Mouse (Mus musculus): ENCODE measurements at regions not wholly inside any gene's neighbourhood (a gene's known extent, or its start where the extent isn't known, plus 50 kb on each side); places are given as distances from the start of the nearest gene placed in this dataset.
"Not testable (repeated sequence)": the region's sequence is repeated elsewhere in the genome, so short reads cannot be mapped to it uniquely, and the experiment has no call there.

DNA sequence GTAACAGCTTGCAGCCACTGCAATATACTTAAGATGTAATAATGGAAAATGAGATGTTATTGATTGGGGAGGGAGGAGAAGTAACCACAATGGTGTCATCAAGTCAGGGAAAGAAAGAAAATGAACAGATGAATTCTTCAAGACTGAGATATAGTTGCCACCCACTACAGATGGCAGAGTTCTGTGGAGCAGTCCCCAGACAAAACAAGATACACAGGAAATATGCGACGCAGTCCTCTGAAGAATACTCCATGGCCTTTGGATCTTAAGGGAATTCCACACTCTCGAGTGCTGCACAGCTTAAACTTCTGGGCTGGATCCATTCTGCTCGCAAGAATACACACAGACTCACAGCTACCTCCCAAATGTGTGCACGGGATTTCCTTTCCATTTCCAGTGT lies 113.4 kb downstream of the Sox4 start:
- DNase-seq (ENCODE audit: low spot score in 2 of 2) = no peak

DNA sequence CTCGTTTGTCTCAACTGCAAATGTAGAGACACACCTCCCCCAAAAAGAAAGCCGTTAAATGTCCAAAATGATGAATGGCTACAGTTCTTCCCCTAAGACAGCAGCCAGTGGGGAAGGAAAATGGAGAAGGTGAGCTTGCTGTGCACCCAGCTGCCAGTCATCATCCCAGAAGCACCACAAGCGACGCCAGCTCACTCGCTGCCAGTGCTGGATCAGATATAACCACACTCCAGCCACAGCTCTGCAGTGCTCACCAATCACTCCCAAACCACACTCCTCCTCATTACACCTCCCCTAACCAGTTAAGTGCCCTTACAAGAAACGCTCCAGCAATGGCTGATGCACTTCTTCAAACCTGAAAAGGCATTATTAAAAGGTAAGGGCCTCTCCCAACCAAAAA lies 114.4 kb downstream of the Sox4 start:
- DNase-seq (ENCODE audit: low spot score in 2 of 2) = no peak

DNA sequence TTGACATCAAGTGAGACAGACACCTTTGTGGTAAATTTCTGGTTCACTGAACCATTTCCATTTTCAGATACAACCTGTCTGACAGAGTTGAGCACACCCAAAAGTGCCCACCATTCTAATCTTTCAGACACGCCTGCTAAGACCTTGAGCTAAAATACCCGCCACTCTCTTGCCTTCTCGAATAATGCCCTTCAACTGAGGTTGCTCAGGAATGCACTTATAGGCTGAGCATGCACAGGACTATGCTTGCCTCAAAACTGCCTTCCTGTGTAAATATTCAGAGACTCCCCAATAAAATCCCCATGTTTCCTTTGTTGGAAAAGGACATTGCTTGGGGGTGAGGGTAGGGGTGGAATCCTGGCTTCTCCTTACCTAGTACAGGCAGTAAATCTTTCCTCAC lies 115.3 kb downstream of the Sox4 start:
- DNase-seq (ENCODE audit: low spot score in 2 of 2) = no peak

DNA sequence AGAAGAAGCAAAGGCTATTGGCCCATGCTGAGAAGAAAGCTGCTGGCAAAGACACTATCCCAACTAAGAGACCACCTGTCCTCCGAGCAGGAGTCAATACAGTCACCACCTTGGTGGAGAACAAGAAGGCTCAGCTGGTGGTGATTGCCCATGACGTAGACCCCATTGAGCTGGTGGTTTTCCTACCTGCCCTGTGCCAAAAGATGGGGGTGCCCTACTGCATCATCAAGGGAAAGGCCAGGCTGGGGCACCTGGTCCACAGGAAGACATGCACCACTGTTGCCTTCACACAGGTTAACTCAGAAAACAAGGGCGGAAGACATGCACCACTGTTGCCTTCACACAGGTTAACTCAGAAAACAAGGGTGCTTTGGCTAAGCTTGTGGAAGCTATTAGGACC lies 116.3 kb downstream of the Sox4 start:
- not testable (repeated sequence) for DNase-seq (ENCODE audit: low spot score in 2 of 2)

DNA sequence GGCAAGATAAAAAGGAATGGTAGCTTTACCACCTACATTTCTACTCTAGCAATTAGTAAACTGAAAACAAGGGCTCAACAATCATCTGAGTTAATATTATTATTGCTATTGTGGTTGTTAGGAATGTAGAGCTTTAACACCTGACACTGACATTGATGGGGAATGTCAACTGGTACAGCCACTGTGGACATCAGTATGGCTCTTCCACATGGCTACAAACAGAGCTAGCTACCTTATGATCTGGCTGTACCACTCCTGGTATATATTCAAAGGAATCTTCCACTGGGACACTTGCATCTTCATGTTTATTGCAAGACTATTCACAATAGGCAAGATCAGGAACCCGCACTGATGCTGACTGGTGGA lies 119.8 kb downstream of the Sox4 start:
- DNase-seq (ENCODE audit: low spot score in 2 of 2) = no peak

DNA sequence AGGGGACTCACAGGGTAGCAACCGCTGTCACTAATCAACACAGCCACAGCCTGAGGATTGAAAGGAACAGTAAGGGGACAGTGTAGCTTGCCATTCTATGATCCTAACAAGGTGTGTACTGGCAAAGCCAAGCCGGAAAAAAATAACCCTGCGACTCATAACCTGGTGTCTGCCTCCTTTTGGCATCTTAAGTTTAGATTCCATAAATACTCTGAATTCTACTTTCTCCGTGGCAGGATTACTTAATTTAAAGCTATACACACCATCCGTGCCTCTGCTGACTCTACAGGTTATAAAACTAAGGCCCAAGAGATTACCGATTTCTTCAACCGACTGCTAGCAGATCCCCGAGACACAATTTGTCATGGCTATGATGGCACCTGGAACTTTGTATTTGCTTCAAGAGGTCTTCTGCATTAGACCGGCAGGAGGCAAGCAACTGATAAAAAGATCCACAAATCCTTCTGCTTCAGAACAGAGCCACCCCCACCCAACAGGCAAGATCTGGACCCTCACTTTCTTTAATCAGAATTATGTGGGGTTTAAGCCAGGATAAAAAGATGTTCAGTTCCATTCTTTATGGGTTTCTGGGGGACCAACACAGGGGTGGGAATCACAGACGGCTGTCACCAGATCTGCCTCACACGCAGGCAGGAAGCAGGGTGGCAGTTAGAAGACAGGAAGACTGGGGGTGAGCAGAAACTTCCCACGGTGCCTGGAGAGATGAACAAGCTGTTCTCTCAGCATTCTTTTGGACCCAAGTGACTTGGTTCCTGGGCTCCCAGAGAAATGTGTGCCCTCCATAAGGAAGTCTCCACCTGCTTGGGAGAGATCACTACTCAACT lies 120.4 kb downstream of the Sox4 start:
- DNase-seq (ENCODE audit: low spot score in 2 of 2) = no peak

DNA sequence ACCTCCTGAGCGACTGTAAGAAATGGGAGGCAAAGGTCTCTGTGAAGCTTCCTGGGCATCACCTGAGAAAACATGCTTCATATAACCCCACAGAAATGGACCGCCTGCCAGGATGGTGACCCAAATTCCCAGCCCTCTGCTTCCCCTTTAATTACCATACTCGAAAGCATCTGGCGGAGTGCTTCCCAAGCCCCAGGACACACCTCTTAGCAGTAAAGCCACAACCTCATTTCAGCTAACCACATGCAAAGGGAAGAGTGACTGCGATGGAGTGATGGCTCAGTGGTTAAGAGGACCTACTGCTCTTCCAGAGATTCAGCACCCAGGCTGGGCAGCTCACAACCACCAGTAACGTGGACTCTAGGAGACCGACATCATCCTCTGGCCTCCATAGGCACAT lies 127.2 kb downstream of the Sox4 start:
- DNase-seq (ENCODE audit: low spot score in 2 of 2) = no peak

DNA sequence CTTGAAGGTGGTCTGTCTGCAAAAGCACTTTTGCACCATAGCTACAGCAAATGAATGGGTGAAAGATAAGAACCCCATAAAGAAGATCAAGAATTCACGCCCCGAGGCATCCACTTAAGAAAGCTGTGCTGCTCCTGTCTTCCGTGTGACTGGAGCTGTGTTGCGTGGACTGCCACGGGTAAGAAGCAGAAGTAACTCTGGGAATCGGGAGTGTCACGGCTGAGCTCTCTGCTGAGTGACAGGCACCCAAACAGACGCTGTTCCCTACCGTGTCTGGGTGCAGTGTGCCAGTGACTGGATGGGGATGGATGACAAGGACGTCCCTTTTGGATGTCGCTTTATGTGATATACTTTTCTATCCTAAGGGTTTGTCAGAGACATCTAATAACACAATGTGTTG lies 129.5 kb downstream of the Sox4 start:
- no peak for DNase-seq (ENCODE audit: low spot score in 2 of 2)

DNA sequence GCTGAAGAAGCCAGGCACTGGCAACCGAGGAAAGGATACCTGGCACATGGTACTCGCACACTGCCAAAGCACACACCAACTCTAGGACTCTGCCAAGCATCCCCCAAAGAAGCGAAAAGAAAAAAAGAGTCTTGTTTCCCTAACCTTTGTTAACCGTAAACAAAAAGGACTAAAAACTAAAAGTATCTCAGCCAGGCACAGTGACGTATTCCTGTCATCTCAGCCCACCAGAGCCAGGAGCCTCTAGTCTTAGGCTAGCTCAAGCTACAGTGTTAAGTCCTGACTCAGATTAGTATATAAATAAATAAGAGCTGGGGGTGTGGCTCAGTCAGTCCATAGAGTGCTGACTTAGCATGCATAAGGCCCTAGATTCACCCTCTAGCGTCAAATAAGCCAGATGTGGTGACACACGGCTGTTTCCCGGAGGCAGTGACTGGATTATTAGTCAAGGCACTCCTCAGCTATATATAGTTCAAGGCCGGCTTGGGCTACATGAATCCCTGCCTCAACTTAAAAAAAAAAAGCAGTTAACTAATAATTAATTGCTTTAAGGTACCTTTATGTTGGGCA lies 130.1 kb downstream of the Sox4 start:
- peak in 1 of 2 experiments; percentile 51 for DNase-seq (ENCODE audit: low spot score in 2 of 2)

DNA sequence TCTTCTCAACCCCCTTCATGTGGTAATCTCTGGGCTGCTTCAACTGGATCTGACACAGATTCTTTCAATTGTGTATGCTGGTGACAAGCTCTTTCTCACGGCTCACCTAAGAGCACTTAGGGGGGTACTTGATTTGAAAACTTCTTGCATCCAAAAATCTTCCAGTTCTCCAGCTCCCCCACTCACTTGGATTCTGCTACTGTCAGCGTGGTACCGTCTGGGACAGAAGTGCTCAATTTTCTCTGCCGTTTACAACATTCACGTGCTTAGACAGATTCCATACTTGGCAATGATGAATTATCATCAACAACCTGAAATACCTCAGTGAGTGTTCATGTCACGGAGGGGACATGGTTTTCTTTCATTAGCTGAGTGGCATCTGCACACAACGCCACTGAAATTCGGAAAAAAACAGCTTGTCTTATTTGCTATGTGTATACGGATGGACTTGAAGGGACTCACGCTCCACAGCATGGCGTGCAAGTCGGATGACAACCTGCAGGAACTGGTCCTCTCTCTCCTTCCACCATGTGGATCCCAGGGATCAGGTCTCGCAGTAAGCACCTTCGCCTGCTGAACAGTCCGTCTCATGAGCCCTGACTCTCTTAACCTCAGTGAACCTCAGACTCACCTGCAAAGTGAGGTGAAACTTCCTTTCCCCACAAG lies 132.5 kb downstream of the Sox4 start:
- peak in 1 of 2 experiments; percentile 5 for DNase-seq (ENCODE audit: low spot score in 2 of 2)

DNA sequence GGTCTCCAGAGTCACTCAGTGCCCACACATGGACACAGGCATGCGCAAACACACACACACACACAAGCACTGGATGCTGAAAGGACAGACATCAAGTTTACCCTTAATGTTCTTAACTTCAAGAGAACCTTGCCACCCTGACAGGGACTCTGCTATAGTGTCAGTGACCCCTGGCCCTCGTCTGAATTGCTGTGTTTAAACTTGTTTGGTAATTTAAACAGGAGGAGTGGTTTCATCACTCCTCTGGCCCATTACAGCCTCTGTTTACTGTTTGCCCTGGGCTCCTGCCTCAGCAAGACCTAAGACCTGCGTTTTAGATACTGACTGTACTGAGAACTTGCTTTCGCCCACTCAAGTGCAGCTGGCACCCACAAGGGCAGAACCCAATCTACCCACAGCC lies 139.4 kb downstream of the Sox4 start:
- DNase-seq (ENCODE audit: low spot score in 2 of 2) = no peak

DNA sequence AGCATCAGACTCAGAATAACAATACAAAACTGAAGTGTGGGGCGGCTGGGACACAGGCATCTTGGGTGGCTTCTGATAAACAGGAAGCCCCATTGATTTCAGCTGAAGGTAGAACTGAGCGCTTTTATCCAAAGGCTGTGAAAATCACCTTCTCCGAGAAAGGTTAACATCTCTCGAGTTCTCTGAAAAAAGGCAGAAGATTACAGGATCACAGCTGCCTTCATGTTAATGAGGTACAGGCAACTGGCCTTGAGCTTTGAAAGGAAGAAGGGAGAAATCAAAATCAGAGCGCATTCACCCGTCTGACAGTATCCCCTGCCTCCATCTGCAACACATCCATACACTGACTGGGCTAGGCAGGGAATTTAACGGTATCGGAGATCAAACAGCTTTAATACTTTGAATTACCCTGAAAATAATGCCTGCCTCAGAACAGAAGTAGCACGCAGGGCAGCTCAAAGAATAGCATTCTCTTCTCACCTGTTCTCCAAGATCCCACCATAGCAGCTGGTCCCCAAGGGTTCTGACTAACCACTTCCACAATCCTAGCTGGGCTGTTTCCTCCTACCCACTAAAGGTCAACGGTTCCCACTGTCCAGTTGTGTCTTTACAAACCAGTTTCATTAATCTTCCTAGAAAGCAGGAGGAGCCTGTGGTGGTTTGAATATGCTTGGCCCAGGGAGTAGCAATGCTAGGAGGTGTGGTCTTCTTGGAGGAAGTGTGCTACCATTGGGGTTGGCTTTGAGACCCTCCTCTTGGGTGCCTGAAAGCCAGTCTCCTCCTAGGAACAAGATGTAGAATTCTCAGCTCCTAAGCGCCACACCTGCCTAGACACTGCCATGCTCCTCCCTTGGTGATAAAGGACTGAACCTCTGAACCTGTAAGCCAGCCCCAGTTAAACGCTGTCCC lies 141.6 kb downstream of the Sox4 start:
- no peak for DNase-seq (ENCODE audit: low spot score in 2 of 2)

DNA sequence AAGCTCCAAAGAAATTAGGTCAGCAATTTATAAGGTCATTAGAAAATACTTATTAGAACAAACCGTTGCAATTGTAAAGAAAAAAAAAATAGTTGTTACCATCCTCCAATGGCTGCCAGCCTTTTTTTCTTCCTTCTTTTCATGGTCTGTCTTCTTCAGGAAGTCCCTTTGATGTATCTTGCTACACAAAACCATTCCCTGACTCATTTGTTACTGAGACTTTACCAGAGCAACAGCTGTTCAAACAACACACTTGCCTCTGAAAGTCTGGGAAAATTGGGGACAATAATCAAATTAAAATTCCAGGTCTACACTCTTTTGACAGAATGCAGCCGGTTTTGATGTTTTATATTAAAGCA lies 142.5 kb downstream of the Sox4 start:
- no peak for DNase-seq (ENCODE audit: low spot score in 2 of 2)

DNA sequence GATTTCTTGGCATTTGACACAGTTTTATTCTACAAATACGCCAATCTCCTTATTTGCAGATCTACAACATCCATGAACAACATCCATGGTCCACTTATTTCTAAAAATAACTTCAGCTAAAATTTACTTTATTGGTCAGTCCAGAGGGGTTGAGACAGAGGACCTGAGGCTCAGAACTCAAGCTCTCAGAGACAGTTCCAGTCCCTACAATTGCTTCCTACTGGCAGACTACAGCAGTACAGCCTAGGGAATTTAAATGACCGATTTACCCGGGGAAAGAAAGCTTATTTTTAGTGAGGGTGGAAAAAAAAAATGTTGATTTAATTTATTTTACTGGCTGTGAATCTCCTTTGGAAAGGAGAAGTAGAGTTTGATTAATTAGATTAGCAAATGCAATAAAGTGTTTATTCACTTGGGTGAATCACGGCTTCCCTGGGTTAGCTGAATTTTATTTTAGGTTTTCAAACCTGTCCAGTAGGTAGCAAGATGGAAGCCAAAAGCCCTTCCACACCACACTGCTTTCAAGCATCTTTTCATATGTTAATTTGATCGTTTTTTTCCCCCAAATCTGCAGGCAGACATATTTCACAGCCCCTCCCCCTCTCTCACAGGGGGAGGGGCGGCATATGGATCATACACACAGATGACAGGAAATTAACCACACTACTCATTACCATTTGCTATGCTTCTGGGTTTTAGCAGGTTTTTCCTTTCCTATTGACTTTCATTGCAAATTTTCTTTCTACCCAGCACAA lies 143.0 kb downstream of the Sox4 start:
- DNase-seq (ENCODE audit: low spot score in 2 of 2) = no peak

DNA sequence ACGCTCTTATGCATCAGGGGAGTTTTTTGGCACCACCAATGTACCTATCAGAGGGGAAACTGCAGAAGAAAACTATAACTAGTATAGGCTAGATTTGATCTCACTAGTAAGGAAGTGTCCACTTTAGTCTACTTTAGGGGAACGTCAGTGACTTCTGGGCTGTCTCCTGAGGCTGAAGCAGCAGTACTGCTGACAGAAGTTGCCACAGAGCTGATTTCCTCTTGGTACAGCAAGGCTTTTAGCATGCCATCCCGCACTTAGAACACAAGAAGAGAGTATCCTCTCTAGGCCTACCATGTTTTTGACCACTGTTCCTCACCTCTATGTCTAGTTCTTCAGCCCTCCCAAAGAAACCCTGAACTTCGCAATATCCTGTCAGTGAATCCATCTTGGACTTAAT lies 148.2 kb downstream of the Sox4 start:
- no peak for DNase-seq (ENCODE audit: low spot score in 2 of 2)

DNA sequence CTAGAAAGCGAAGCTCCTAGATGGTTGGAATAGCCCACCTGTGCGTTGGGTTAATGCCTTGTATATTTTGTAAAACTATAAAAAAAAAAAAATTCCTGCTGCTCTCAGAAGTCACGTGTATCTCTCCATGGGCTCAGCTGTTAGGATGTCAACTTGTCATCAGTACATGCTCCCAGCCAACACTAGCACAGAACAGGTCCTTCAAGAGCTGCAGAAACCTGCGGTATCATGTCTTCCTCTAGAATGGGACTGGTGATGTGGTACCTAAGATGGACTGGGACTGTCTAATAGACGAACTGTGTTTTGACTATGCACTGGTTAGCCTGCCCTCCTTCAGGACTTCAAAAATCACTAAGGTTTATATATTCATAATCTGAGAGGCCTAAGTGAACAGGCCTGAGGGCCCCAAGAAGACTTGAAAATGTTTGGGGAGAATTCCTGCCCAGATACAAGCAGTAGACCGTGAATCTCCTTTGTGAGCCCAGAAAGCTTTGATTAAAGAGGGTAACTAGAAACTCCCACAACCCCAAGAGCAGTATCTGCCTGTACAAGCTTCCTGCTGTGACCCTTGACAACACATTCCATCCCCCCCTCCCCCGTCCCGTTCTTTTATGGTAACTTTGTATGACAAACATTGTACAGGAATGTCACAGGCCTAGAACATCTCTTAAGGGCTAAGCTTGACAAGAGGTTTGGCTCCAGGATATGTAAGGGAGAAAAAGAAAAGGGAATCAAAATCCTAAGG lies 152.1 kb downstream of the Sox4 start:
- DNase-seq (ENCODE audit: low spot score in 2 of 2) = no peak

DNA sequence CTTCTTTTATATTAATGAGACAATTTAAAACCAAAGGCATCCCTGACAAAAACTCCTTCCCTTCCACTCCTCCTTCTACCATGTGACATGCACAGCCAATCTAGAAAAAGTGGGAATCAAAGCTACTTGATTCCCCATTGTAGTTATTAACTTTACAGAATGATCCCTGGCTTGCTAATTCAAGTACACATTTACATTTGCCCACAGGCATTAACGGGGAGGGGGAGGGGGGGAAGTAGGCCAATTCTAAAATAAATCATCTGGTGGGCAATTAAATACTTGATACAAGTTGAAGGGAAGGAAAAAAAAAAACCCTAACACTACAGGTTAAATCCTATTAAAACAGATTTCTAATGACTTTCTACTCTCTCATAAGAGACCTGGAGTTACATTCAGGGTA lies 152.8 kb downstream of the Sox4 start:
- no peak for DNase-seq (ENCODE audit: low spot score in 2 of 2)

DNA sequence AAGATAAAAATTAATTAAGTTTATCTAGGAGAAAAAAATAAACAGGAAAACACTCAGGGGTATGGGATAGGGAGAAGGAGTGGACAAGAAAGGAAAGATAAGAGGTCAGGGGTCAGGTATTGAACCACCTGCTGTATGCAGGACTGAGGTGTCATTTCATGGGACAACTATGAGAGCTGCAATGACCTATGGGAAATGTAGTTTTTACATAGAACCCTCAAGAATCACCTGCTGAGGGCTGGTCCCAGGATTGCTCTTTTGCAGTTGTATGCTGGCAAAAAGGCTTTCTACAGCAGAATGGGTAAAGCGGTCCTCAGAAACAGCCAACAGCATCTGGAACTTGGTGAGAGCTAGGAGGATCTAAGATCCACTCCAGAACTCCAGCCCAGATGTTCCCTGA lies 154.0 kb downstream of the Sox4 start:
- no peak for DNase-seq (ENCODE audit: low spot score in 2 of 2)

DNA sequence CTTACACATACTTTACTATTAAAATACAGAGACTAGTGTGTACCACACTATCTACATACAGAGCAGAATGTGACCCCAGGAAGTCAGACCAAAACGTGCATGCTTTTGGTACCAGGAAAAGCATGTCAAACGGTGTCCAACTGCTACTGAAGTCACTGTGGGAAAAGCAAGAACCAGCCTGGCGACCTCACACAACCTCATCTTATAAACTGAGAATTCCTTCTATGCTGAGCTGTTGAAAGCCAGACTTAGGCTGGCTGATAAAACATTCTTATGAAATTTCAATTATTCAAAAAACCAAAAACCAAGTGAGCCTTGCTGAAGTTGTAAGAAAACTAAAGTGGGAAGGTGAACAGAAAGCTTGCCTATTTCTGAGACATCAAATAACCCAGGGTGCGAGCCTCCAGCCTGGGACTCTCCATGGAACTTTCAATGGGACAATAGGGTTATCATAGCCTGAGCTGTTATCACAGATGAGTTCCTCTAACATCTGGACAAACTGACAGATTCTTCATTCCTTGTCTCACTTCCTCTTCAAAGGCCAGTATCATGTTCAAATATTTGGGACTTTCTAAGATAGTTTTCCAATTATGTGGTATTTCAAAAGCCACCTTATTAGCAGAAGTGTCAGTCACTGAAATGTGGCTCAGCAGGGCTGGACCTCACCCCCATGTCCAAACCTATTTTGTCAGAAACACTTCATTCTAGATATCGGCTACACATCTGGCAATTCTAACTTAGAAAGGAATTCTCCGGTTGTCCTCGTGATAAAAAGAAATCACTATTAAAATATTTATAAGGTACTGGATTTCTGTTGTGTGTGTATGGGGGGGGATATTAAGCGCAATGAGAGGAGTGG lies 155.7 kb downstream of the Sox4 start:
- DNase-seq (ENCODE audit: low spot score in 2 of 2) = no peak

DNA sequence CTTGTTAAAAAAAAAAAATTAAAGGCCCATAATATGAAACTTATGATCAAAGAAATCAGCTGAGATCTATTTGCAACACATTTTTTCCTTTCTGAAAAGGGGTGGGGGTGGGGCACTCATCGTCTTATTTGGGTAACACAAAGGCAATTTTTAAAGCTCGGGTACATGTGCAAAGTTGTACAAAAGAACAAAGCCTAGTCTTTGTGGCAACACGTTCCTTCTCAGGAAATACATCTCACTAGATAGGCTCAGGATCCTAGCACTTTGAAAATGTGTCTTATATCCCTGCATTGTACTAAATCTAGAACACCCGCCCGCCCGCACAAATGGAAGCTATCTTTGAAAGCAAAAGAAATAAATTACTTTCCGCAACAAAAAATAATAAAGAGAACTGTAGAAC lies 158.2 kb downstream of the Sox4 start:
- no peak for DNase-seq (ENCODE audit: low spot score in 2 of 2)

All from urinary bladder, postnatal 4 days (tissue).